Mouse (Mus musculus) cerebellum, postnatal 4 days (tissue): ENCODE measurements around the gene Sox5.

Source experiments
- DNase-seq, 2 experiments: peaks; one replicate each; pipeline ENCODE4 v3.0.0; 2022; ENCODE audit warnings: low spot score in 2 of 2, mixed read lengths in 1 of 2

Sox5 gene

DNA sequence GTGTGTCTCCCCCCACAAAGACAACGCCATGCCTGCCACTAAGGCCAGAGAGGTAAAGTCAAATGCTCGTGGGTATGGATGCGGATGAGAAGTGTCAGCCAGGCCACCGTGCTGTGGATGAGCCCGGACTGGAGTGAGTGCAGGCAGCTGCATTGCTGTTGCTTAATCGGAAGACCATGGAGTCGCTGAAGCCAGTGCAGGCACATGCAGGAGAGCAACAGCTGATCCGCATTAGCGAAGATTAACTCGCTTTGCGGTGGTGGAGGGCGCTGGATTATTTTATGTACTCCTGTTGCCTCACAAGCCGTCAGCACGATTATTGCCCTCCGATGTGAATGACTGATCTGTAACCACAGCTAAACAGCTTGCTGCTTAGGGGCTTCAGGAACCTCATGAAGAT is 922.2 kb downstream of the Sox5 start:
- no peak for DNase-seq

DNA sequence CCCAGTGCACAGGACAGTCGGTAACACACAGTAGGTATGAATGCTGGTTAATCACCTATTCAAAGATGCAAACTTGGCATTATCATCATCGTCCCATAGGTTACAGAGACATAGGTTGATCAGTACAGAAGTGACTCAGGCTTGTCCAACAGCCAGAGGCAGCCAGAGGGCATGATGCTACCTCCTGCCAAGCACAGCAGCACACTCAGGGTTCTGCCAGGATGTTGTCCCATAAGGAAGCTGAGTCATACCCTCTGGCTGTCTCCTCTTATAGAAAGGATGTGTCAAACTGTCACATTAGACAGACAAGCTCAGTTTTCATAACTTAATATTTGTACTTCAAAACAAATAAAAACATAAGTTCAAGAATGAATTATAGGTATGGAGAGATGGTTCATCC is 923.2 kb downstream of the Sox5 start:
- DNase-seq, result no peak

DNA sequence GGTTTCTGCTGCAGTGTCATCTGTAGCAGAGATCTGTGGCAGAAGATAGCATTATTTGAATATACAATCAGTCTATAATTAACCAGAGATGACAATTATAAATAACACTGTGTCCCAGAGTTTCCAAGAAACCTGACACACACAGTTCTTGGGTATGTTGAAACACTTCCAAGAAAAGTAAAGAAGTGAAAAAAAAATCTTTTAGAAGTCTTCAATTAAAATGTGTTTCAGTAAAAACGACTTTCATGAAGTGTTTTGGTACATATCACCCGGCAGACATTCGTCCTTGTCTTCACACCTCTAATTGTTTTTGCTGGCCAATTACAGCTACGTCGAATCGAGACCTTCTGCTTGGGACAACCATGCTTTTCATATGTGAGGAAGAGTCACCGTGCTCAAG is 924.4 kb downstream of the Sox5 start:
- no peak for DNase-seq

DNA sequence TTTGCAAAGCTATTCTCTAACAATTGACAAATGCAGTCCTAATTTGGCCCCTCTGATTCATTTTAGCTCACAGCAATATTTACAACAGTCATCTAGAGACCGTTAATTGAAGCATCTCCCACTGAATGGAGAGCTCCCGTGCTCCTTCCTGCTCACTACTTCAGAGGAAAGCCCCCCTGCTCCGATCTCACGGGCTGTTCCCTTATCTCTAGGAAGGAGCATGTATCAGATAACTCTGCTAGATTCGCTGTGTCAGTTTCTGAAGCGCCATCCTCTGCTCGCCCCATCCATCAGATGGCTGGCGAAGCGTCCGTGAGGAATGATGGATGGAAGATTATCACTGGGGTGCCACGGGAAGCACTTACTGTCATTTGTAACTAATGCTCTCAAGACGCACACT is 926.4 kb downstream of the Sox5 start:
- no peak for DNase-seq

DNA sequence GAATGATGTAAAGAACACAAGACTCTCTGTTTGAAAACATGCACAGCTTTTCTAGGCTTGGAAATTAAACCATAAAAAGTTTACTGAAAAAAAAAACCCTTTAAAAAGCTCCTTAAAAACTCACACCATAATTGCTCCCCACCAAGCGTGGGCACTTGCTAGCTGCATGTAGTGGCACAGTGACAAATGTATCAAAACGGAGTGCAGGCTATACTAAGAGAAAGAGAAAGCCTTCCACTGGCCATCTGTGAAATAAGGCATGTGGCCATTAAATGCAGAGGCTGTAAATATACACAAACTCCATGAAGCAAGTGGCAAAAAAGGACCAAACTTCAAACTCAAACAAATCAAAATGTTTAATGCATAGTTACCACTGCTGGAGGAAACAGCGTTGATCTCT is 927.7 kb downstream of the Sox5 start:
- DNase-seq, result no peak

DNA sequence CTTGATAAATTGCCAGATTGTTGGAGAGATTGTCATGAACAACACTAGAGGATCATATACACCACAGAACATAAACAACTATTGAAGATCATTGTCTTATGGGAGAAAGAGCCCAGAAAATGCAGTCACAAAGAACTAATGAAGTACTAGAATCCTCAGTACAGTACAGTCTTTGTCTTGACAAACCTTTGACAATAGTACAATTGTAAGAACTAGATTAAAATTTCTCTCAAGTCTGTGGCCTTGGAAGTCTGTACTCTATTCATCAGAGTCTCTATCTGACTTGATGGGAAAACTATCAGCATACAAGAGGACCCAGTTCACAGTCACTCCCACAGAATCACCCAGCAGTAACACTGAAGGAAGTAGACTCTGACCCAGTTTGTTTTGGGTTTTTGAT is 936.0 kb downstream of the Sox5 start:
- DNase-seq, result no peak

DNA sequence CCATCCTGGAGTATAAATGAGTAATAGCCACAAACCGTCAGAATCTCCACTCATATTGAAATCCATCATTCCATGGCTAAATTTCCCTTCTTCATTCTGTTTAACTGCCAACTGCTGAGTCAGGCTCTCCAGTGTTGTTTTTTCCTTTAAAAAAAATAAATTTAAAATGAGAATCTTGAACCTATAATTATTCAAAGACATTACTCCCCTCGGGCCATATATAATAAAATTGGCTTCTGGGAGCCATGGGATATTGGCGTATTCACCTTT is 937.1 kb downstream of the Sox5 start:
- DNase-seq, result no peak

DNA sequence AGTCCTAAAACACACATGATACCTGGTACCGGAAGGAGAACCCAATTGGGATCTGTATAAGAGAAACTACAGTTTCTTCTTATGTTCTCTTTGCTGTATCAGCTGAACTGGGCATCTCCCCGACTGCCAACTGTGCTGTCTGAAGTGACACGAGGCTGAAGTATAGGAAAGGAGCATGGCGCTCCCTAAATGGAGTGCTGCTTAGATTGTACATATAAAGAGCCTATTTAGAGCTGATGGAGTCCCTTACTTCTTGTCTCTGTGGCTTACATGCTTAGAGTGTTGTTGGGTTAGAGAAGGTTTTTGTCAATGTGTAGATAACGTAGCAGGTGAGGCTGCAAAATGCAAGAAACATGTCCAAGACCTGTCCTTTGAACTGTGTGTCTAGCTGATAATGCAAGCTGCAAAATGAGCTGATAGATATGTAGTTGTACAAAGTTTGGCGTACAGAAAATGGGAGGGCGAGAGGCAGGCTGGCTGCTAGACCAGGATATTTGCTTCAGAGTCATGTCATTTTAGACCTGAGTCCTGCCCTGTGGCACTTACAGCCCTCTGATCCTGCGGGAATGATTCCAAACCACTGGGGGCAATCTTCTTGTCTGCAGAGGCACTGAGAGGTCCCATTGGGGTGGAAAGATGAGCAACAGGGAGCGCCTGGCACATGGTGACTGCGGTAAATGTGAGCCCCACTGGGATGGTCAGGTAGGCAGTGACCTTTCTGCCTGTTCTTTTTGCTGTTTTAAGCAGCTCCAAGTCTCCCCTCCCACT is 937.7 kb downstream of the Sox5 start:
- no peak for DNase-seq

DNA sequence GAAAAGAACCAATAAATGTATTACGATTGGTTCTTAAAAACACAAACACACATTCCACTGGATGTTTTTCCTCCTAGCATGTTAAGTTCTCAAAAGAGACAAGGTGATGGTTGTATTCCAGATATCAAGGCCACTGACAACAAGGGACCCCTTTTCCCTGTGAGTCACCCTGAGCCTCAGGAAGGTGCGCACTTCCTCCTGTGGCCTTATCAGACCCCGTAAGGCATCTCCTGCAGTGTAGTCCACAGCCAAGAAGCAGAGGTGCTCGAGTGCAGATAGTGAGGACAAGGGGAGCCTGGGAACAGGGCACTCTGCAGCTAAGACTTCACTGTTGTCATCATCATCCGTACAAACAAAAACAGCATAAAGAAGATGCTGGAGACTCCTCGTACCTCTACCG is 939.8 kb downstream of the Sox5 start:
- no peak for DNase-seq

DNA sequence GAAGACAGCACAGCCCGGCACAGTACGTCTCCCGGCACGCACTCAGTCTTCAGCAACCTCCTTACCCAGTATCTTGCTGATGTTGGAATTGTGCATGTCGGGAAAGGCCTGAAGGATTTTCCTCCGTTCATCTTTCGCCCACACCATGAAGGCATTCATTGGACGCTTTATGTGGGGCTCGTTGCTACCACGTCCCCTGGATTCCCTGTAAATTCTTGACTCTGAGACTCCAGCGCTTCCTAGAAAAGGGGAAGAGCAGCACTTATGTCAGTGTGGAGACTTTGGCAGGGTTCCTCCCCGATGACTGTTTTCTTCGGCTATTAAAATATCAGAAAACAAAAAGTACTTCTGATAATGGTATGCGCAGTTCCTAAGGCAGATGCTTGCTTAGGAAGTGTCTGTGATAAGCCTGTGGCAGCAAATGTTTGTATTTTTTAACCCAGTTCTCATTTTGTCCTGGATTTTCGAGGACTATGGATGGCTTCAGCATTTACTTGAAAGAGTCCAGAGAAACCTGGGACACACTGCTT is 940.6 kb downstream of the Sox5 start:
- DNase-seq, result no peak

DNA sequence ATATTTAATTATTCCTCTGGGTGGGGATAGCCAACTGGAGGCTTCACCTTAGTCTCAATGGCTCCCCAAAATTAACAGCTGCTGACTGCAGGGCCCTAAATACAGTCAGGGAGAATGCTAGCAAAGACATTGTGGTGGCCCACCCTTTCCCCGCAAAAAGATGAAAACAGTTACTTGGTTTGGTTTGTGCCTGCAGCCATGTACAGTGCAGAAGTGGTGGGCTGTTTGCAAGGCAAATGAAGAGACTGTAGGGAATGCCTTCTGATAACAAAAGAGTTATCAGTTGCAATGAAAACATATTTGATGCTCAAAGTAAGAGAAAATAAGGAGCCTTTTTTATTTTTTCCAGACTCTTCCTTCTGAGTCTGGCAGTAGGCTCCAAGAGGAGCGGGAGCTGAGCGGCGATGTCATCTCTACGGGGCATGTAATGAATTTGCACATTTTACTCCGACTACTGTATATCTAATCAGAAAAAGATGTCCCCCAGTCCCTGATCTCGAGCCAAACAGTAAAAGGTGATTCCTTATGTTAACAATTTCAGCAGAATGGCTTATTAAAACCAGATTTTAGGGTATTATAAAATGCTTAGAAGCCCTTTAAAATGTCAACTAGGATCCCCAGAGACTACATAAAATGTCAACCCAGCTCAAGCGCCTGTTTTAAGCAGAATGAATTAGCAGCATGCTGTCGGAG is 943.2 kb downstream of the Sox5 start:
- DNase-seq, result no peak

DNA sequence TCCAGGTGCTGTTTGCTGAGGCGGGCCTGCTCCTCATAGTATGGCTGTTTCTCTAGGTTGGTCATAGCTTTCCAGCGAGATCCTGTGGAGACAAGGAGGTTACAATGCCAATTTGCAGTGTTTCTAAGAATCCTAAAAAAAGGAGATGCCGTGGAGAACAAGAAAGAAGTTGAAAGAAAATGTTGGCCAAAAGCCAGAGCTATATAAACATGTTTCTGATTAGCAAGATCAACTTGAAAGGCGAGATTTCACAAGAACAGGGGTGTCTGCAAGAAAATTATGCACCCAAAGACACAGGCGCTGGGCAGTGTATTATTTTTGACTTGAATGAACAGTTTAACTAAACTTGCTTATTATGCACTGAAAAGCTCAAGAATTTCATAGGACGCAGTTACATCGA is 946.4 kb downstream of the Sox5 start:
- DNase-seq, result no peak

DNA sequence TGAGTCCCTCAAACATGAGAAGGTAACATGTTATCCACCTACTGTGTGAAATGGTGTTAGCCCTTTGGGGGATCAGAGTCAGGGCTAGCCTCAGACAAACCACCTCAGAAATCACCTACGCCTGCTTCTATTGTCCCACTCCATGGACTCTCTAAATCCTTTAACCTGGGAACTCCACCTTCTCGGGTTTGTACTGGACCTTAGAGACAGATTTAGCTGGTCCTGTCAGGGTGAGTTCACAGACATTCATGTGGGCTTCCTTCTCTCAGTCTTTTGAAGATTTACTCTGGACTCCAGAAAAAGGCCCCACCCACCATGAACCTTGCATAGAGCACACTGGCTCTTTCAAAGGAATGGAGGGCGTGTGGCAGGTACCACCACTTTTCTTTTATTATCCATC is 947.8 kb downstream of the Sox5 start:
- DNase-seq, result no peak

DNA sequence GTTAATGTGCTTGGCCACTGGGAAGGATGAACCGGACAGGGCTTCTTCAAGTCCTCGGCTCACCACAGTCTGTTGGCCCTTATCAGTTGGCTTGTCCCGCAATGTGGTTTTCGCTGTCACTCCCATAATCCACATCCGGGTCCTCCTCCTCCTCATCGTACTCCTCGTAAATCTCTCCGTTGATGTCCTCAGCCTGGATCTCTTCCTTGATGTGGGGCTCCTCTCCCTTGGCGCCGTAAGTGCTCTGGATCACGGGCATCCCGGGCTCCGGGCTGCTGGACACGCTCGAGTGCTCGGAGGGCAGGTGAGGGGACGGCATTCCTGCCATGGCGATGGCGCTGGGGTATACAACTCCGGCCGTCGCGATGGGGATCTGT is 948.6 kb downstream of the Sox5 start:
- no peak for DNase-seq

DNA sequence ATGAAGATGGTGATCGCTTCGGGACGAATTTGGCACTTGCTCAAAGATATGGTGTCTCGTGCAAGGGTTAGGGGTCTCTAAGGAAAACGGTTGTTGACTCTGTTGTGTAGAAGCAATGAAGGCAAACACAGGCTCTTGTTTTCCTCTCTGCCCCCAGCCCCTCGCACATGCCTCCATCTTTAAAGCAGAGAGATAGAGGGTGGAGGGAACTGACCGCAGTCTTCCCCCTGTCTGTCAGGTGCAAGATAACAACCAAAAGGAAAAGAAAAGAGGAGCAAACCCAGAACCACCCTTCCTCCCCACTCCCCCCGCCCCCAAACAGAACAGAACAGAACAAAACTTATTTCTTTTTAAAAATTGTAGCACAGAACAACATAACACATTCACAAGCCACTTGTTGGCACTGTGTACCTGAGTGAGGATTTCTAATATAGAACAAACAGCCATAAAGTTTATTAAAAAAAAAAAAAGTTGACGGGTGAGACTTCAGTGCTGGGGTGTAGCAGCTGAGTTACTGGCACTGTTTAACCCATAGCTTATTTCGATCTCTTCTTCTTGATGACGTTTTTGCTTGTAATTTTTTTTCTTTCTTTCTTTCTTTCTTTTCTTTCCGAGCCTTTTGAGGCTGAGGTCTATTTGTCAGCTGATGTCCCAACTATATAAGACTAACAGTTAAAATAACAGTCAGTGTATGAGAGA is 949.1 kb downstream of the Sox5 start:
- DNase-seq, result no peak

DNA sequence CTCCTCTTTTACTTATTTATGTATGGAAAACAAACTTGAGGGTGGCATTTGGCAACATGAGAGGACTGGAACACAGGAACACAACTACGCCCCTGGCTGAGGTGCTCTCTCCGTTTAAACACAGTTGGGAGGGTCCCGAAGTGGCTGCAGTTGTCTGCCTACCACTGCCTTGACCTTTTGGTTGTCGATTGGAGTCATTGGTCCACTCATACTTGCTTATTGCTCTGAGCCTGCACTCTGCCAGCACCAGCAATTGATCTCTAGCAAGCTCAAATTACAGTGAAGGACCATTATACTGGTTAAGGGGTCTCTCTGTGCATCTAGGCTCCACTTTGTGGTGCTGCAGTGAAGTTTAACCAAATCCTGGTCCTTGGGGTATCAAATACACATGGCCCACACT is 950.5 kb downstream of the Sox5 start:
- no peak for DNase-seq

DNA sequence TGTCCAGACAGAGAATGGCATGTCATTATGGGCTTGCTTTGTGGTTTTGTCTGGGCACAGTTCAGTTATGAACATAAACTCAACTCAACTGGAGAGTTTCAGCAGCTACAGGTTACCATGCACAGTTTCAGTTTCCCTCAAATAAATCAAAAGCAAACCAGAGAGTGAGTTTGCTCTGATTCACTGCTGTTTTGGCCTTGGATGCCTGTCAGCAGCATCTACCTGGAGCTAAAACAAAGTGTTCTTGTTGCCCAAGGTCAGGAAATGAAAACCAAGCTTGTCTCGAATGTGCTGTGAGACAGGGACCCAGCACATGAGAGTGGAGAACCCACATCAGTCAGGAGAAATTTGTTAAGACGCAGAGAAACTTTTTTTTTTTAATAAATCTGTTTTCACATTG is 951.6 kb downstream of the Sox5 start:
- DNase-seq, result no peak

DNA sequence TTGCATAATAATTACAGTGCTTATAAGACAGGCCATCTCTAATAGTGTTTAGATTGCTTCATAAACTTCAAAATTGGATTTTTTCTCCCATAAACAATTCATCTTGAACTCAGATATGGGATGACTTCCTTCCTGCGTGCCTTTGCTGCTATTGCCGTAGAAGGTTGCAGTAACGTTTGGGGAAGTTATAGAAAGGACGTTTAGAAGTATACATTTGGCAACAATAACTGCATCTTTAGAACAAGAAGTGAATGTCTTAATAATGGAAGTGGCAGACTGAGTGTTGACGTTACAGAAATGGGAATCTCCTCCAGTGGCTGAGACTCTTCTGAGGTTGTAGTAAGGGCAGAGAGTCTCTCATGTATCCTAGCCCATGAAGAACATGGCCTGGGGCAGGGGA is 955.0 kb downstream of the Sox5 start:
- no peak for DNase-seq

DNA sequence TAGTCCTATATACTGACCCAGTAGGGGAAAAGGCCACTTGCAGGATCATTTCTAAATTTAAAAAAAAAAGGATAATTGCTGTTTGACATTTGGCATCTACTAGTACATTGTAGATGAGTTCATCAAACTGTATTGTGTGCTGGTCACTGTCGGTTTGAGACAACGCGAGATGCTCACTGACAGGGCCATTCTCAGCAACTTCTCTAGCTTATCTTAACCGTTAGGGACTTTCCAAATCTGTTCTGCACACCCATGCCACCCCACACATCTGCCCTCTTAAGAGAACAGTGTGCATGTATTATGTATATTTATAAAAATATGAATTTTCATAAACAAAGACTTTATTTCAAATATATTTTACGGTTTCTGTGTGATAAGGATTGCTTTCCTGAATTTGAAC is 955.8 kb downstream of the Sox5 start:
- DNase-seq, result no peak

DNA sequence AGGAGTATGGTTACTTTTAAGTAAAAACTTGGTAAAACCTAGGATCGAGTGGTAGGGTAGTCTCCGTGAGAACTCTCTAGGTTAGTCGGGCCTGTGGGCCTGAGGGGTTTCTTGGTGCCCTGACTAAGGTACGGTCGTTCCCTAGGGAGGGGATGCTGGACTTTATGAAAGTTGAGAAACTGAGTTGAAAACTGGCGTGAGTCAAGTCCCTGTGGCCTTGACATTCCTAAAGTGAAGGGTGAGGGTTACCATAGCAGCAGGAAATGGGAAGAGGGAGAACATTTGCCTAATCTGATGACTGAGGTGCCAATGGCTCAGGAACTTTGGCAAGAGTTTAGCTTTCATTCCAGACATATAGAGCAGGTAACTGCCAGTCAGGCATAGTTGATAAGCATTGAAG is 956.7 kb downstream of the Sox5 start:
- no peak for DNase-seq

DNA sequence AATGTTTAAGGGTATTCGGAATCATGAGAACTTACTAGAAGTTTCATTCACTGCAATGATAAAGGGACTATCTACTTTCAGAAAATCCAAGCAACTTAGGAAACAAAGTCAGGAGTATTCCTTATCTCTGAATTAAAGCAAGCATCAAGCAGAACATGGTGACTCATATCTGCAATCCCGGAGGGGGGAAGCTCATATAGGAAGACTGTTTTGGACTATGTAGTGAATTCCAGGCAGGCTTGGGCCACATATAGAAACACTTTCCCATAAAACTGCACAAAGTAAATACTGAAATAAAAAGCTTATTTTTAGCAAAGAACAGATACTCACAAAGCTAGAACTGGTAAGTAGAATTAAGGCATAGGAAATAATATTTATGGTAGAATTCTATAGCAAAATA is 993.3 kb downstream of the Sox5 start:
- no peak for DNase-seq

DNA sequence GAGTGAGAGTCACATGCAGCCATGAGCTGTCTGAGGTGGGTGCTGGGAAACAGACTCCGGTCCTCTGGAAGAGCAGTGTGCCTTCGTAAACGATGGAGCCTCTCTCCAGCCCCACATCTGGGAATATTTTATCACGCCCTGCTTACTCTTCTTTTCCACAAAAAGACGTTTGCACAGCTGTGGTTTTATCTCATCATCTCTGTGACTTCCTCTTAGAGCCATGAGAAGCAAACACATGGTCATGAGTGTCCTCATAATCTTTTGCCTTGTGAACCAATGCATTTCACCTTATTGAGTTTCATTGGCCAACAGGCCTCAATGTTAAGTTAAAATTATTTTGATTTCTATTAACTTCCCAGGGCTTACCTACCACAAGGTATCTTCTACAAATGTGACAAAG is 994.4 kb downstream of the Sox5 start:
- DNase-seq, result no peak

DNA sequence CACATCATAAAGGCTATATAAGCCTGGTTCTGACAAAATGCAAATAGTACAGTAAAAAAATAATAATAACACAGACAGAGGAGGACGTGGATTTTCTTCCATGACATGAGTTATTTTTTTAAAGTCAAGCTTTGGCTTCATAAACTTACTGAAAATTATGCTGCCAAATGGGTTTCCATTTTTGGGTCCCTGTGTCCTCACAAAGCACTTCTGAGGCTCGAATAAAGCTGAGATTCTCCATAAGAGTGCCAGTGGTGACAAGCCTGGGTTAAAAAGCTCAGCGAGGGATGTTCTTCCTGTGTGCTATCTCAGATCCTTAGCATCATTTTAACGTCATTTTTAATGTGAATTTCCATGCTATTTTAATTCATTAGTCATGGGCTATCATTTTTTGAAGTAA is 996.1 kb downstream of the Sox5 start:
- no peak for DNase-seq
